Mouse (Mus musculus) spleen, adult 2 months (tissue): ENCODE measurements around the gene Pax5.

Experiments
- CTCF ChIP-seq: fragments of 200-500 bp; IDR thresholded peaks from 2 replicates; pipeline ENCODE4 v1.5.1; 2011; ENCODE audit warnings: mild to moderate bottlenecking, inconsistent platforms; ENCODE audit not compliant: insufficient read depth, insufficient read length, insufficient replicate concordance; ENCODE audit errors: extremely low read depth
- POLR2A ChIP-seq: fragments of 200-500 bp; IDR thresholded peaks from 2 replicates; pipeline ENCODE4 v1.6.1; 2011; ENCODE audit warnings: low read depth, low read length, inconsistent platforms

DNA sequence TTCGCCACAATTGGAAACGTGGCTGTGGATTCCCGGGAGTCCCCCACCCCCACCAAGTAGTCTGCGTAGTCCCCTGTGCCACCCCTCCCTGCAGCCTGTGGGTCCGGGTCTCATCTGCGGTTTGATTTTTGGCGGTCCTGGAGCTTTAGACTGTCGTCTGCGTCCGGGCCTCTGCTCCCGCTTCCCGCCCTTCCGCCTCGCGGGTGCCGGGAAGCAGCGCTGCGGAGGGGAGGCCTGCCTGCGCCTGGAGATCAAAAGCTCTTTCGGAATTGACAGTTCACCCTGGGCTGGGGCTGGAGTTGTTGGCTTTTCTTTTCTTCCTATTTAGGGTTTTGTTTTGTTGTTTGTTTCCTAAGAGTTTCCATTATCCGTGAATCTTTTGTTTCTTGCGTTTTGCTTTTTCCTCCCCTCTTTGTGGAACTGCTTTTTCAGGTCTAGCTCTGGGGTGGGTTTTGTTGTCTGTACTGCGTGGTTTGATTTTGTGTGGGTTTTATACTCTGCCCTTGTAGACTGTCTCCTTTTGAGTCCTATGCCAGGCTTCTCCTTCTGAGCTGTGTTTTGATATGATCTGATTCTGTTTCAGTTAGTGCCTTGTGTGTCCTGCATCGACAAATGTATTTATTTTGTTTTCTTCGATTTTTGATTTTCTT lies 1.9 kb upstream of the Pax5 start:
- TF ChIP-seq CTCF (no peak), POLR2A (no peak)
